Mouse (Mus musculus) natural killer cell, adult 2 months (primary cell): ENCODE results near the gene Gm17267.
"Not testable (repeated sequence)": the region's sequence is repeated elsewhere in the genome, so short reads cannot be mapped to it uniquely, and the experiment has no call there.

ENCODE experiments used
- DNase-seq, 2 experiments: peaks; one replicate each; pipeline ENCODE4 v3.0.0; 2022; ENCODE audit warnings: low spot score in 2 of 2

The Gm17267 gene

GRCm38 (mm10) chrX:126017257-126017656, at the start of gene Gm17267:
TSS of gene Gm17267 (plus strand) at chrX:126017557.
- not testable (repeated sequence) for DNase-seq
